Mouse (Mus musculus) cerebellum, adult 8-10 months (tissue): ENCODE results near the gene Washc2.

Experiments used
- DNase-seq: peaks from one replicate; pipeline ENCODE4 v3.0.0; 2022

Washc2 gene

GRCm38 (mm10) chr6:116264018-116264651, 56.3 kb downstream of the Washc2 start, which contains the start of gene Zfand4:
TSS of gene Zfand4 (plus strand) at chr6:116264222.
- peak; percentile 92 for DNase-seq

DNA sequence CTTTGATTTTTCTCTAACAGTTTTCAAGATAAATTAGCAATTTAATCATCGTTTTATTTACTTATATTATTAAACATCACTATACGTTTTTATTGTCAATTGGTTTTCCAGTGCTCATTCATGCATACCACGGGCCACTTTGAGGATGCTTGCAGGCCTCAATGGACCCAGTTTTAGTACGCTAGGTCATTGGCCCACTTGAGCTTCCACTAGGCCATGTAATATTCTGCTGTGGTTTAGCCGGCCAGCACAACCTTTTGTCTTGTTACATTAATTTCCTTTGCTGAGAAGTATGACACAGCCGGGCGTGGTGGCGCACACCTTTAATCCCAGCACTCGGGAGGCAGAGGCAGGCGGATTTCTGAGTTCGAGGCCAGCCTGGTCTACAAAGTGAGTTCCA, 57.0 kb downstream of the Washc2 start:
- no peak for DNase-seq

GRCm38 (mm10) chr6:116265603-116266002, 57.8 kb downstream of the Washc2 start:
- no peak for DNase-seq

DNA sequence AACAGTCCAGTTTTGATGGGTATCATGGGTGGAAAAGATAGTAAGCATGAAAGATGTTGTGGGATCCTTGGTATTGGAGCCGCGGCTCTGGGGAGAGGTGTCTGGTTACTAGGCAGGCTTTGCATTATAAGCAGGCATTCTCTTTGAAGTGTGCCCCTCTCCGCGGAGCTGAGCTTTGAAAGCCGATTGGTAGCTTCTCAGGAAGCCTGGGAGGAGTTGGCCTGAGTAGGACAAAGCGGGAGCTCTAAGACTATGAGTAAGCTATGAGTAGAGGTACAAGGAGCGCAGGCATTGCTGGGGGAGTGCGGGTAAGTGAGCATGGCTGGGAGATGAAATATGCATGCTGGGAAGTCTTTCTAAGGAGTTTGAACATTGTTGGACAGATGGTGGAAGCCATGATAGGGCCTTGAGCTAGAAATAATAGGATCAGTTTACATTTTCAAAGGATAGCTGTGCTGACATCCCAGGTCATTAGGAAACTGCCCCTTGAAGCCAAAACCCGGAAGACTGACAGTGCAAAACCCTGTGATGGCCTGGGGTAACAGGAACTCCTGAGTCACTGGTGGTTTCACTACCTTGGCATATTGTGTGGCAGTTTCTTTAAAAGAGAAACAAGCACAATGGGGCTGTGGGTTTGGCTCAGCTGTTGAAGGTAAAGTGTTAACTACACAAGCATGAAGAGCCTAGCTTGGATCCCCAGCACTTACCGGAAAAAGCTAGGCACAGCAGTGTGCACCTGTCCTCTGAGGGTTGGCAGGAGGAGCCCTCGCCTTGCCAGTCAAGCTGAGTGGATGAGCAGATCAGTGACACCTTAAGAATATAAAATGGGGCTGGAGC, 58.7 kb downstream of the Washc2 start:
- DNase-seq = no peak

DNA sequence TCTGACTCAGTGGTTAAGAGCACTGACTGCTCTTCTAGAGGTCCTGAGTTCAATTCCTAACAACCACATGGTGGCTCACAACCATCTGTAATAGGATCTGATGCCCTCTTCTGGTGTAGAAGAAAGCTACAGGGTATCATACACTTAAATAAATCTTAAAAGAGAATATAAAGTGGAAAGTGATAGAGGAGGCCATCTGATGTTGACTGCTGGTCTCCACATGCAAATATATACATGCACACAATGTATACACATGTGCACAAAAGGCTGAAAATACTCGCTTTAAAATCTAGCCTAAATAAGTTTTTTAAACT, 59.2 kb downstream of the Washc2 start:
- DNase-seq = no peak

DNA sequence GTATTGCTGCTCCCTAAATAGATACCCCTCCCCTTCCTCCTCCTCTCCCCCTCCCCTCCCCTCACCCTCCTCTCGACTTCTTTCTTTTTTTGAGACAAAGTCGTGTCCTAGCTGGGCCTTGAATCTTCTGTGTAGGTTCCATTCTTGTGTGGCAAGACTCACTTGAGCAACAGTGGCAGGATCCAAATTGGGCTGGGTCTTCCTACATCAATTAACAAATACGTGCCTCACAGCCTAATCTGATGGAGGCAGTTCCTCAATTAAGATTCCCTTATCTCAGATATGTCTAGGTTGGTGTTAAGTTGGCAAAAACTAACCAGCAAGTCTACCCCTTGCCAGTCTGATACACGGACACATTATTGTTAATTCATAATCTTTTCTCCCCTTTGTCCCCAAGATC, 67.9 kb downstream of the Washc2 start:
- no peak for DNase-seq

GRCm38 (mm10) chr6:116278679-116279317, 71.0 kb downstream of the Washc2 start:
- no peak for DNase-seq

DNA sequence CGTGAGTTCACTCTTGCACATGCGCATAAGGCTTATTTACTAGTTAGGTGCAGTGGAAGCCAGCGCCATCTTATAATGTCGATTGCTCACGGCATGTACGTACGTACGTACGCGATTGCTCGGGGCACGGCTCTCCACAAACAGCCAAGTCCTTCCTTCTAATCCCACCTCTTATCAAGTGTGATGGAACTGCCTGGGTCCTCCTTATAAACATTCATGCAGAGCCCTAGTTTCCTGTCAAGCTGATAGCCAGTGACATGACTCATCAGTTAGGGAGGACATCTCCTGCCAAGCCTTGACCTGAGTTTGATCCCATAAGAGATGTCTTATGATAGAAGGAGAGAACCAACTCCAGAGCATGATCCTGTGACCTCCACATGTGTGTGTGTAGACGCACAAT, 73.2 kb downstream of the Washc2 start:
- no peak for DNase-seq

DNA sequence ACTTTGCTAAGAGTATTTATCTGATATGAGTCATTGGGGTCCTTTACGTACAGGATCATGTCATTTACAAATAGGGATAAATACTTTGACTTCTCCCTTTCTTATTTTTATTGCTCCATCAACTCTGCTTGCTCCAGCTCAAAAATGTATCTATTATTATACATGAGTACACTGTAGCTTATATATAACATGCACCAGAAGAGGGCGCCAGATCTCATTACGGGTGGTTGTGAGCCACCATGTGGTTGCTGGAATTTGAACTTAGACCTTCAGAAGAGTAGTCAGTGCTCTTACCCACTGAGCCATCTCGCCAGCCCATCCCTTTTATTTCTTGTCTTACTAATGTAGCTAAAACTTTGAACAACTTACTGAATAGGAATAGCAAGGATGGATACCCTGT, 74.7 kb downstream of the Washc2 start:
- DNase-seq = no peak

DNA sequence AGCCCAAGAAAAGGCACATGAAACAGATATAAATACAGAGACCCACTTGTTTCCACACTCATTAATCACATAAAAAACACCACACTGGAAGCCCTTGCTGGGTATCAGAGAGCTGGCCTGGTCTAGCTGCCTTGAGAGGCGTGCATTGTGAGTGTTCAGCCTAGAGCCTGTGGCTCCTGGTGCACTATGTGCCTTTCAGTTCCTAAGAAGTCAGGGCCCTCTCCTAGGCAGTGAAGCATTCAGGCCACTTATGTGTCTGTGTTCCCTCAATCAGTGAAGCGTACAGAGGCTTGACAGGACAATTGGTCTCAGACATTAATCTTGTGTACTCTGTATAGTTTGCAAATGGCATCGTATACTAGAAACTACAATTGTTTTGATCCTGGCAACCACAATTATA, 75.4 kb downstream of the Washc2 start:
- DNase-seq = no peak

GRCm38 (mm10) chr6:116286321-116286720, 78.5 kb downstream of the Washc2 start:
- DNase-seq = no peak

DNA sequence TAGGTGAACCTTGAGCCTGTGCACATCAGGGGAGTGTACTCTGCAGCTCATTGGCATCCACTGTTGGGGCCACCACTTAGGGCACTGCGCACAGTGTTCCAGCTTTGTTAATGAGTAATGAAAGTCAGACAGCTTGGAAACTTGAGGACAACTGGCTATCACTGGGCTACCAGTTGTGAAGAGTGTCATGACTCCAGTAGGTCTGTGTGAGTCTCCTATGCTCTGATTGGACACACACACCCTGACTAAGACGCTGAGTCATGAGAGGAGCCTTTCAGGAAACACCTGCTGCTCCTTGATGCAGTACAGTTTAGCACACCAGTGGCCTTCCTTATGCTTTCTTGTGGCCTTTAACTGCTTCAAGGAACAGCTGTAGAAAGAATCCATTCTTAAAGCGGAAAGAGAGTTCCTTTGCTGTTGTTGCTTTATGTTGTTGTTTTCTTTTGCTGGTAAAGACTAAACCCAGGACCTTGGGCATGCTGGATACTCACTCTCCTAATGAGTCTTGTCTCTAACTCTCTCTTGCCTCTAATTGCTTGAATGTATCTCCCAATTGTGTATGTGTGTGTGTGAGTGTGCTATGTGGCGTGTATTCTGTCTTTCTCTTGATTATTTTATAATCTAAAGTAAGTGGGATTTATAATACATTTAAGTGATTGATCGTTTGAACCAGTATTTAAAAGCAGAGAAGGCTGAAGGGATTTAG, 79.2 kb downstream of the Washc2 start:
- no peak for DNase-seq

DNA sequence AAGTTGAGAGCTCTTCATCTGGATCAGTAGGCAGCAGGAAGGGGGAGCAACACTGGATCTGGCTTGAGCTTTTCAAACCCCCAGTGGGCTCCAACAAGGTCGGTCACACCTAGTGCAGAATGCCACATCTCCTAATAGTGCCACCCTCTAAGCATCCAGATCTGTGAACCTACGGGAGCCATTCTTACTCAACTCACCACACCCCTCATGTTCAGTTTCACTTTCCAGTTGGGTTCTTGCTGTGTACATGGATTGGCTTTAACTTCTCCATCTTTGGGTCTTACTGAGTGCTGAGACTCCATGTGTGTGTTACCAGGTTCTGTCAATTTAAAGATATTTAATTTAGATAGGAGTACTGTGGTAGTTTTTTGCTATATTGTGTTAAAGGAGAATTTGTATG, 103.6 kb downstream of the Washc2 start:
- no peak for DNase-seq
